Mouse (Mus musculus) kidney, embryonic 15.5 days (tissue): ENCODE measurements at regions not wholly inside any gene's neighbourhood (a gene's known extent, or its start where the extent isn't known, plus 50 kb on each side); places are given as distances from the start of the nearest gene placed in this dataset.
A peak's percentile ranks its signal among the peaks of the same experiment; 100 is the strongest.

ENCODE experiments used
- ATAC-seq: fragments of 200-750 bp; cut with Nextera tagmentation; replicated peaks from 2 replicates; pipeline ENCODE4 v1.8.0; 2017; ENCODE audit warnings: moderate TSS enrichment; ENCODE audit not compliant: low FRiP score
- H3K27ac ChIP-seq: fragments of 300-500 bp; sonication (generic); 2 replicates; pipeline ENCODE4 v1.5.1; 2015; ENCODE audit warnings: mild to moderate bottlenecking, inconsistent platforms
- H3K27me3 ChIP-seq: fragments of 300-500 bp; sonication (generic); 2 replicates; pipeline ENCODE4 v1.6.1; 2015; ENCODE audit warnings: inconsistent platforms
- H3K36me3 ChIP-seq: fragments of 300-500 bp; sonication (generic); 2 replicates; pipeline ENCODE4 v1.6.1; 2015; ENCODE audit warnings: inconsistent platforms
- H3K4me1 ChIP-seq: fragments of 300-500 bp; sonication (generic); 2 replicates; pipeline ENCODE4 v1.6.1; 2015; ENCODE audit warnings: inconsistent platforms
- H3K4me2 ChIP-seq: fragments of 300-500 bp; sonication (generic); 2 replicates; pipeline ENCODE4 v1.6.1; 2015; ENCODE audit warnings: moderate library complexity, mild to moderate bottlenecking, inconsistent platforms
- H3K4me3 ChIP-seq: fragments of 300-500 bp; sonication (generic); replicated peaks from 2 replicates; pipeline ENCODE4 v1.5.1; 2015; ENCODE audit warnings: mild to moderate bottlenecking, inconsistent platforms
- H3K9ac ChIP-seq: fragments of 300-500 bp; sonication (generic); 2 replicates; pipeline ENCODE4 v1.6.1; 2015; ENCODE audit warnings: mild to moderate bottlenecking, inconsistent platforms
- H3K9me3 ChIP-seq: fragments of 300-500 bp; sonication (generic); replicated peaks from 2 replicates; pipeline ENCODE4 v1.6.1; 2016; ENCODE audit warnings: inconsistent platforms
- whole genome bisulfite sequencing: fragments of 180-500 bp; shearing (Covaris S2); methylation state at CpG from one replicate; pipeline ENCODE4 v1.1.7; 2015; ENCODE audit warnings: mixed read lengths; 5-methylcytosine and 5-hydroxymethylcytosine counted together

DNA sequence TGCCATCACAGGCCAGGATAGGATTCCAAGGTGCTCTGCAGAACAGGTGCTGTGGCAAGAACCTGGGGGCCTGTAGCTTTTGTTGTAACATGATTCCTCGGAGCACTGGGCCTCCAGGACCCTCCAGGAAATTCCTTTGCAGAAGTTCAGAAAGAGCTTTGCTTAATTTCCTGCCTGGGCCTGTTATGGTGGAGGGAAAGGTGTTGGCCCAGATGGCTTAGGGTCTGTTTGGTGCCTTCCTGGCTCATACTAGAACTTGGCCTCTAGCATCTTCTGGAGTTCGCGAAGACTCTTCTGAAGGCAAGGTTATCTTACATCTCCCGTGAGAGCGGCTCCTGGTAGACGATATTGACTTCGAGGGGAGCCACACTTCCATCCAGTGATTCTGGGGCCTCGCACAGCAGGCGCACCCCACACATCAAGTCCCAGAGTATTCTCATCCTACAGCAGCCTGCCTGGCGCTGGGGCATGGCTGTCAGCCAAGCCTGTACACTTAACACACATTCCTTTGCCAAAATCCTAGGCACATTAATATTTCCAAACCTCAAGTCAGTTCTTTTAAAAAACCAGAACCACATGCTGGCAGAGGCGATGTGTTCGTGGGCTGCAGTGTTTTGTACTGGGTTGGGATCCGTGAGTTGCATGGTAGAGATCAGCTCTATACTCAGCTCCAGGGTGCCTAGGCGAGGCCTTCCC lies 54.5 kb upstream of the Cxcl14 start:
- Histone ChIP-seq H3K36me3 (no peaks in the 10 kb centered on the region), H3K9me3 (no peaks in the 10 kb centered on the region), H3K27ac (peak overlapping the region; percentile 1; the same call in 1 of the 2 replicates), H3K4me2 (no peak overlapping the region), H3K4me3 (no peak overlapping the region), H3K4me1 (peaks cover 18% of the 10 kb centered on the region; the same call in 1 of the 2 replicates), H3K27me3 (no peaks in the 10 kb centered on the region), H3K9ac (no peak overlapping the region)
- 69% methylated on average over 14 of the region's 14 CpGs for WGBS
- ATAC-seq, result no peak

DNA sequence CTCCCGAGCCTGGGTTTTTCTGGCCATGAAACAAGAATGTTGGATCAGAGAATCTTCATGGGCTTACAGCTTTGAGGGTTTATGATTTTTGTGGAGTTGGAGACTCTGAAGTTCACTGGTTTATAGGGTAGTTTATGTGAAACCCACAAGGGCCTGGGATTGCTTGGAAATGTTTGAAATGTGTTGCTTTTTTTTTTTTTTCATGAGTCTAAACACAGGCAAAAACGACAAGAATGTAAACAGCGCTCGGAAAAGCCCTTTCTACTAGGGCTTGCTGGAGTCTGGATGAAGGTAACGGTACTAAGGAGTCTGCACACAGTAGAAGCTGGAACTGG lies 55.0 kb upstream of the Cxcl14 start:
- peak overlapping the region; percentile 1; the same call in 1 of the 2 replicates for H3K27ac ChIP-seq
- 76% methylated on average over 5 of the region's 5 CpGs for WGBS

DNA sequence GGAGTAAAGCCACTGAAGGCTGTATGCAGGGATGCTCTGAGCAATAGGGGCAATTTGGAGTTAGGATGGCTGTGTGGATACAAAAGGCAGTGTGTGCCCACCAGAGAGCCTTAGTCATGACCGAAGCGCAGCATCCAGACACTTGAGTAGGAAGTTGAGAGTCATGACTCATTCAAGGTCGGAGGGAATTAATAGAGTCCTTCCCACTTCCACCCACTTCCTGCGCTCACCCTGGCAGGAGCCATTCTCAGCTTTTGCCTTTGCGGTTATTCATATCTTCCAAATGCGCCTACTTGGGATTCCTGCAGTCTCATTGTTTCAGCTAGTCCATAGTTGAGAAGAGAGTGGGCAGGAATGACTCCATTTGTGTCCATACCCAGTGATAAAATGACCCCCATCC lies 56.1 kb upstream of the Cxcl14 start:
- 89% methylated on average over 6 of the region's 6 CpGs for WGBS
- no peaks in the 10 kb centered on the region for H3K9me3 ChIP-seq
- no peak overlapping the region for H3K4me3 ChIP-seq
- H3K4me1 ChIP-seq, result peaks cover 9% of the 10 kb centered on the region; the same call in 1 of the 2 replicates
- H3K4me2 ChIP-seq, result no peak overlapping the region
- no peak for ATAC-seq
- no peak overlapping the region for H3K27ac ChIP-seq
- H3K36me3 ChIP-seq, result no peaks in the 10 kb centered on the region
- H3K9ac ChIP-seq, result no peak overlapping the region
- no peaks in the 10 kb centered on the region for H3K27me3 ChIP-seq

More for the DNA sequence above, 55.0 kb upstream of the Cxcl14 start:
- Histone ChIP-seq H3K4me1 (peaks cover 18% of the 10 kb centered on the region; the same call in 1 of the 2 replicates), H3K9me3 (no peaks in the 10 kb centered on the region), H3K4me2 (no peak overlapping the region), H3K27me3 (no peaks in the 10 kb centered on the region), H3K36me3 (no peaks in the 10 kb centered on the region), H3K9ac (no peak overlapping the region), H3K4me3 (no peak overlapping the region)
- no peak for ATAC-seq

DNA sequence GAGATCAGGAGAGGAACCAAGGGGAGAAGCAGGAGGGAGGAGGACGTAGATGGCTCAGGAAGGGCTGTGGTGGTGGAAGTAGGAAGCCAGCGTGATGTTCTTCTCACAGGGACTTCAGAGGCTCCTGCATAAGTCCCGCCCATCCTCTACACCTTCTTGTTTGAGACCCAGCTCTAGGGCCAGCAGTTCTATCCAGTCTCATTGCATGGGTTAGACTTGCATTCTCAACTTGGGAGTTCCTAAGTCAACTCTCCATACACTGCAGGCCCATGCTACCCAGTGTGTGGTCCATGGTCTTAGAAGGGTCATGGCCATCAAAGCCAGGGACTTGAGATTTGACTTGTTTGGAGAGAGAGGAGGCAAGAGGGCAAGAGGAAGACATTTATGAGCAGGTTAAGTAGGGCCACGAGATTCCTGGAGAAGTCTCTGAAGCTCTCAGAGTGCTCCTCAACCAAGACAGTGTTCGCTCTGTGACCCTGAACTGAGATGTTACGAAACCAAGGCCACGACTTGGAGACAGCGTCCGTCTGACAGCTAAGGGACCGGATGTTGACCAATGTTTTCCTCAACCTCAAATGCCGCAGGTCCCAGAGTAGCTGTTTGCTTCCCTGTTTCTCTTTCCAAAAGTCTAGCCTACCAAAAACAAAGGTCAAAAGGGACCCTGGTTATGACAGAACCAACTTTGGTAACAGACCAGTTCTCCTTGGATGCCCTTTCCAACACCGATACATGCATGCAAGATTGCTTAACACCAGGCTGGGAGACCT lies 56.7 kb upstream of the Cxcl14 start:
- H3K4me1 ChIP-seq, result peaks cover 9% of the 10 kb centered on the region; the same call in 1 of the 2 replicates
- no peaks in the 10 kb centered on the region for H3K9me3 ChIP-seq
- ATAC-seq, result no peak
- H3K27me3 ChIP-seq, result 0 out of 2 replicates have a peak, but pooled peaks cover 3% of the 10 kb centered on the region
- H3K4me3 ChIP-seq, result no peak overlapping the region
- no peaks in the 10 kb centered on the region for H3K36me3 ChIP-seq
- no peak overlapping the region for H3K4me2 ChIP-seq
- 84% methylated on average over 12 of the region's 12 CpGs for WGBS
- no peak overlapping the region for H3K9ac ChIP-seq
- no peak overlapping the region for H3K27ac ChIP-seq

DNA sequence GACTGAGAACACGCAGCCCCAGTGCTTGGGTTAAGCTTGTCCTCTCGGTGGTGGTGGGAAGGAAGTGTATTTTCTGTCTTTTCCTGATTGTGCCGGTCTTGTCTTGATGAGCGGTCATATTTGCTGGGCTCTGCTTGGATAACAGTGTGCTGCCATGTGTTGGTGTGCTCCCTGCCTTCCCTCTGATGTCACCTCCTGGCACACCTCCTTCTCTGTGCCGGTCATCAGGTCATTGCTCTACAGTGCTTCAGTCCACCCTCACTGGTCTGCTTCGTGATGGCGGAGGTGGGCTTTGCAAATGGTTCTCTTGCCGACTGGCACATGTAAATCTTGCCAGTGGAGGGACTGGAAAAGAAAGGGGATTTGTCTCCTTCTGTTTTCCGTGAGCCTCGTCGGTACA lies 57.6 kb upstream of the Cxcl14 start:
- no peak for ATAC-seq
- 91% methylated on average over 11 of the region's 11 CpGs for WGBS
- H3K4me3 ChIP-seq, result no peak overlapping the region
- H3K9ac ChIP-seq, result no peak overlapping the region
- H3K27me3 ChIP-seq, result 0 out of 2 replicates have a peak, but pooled peaks cover 3% of the 10 kb centered on the region
- no peak overlapping the region for H3K4me2 ChIP-seq
- no peaks in the 10 kb centered on the region for H3K9me3 ChIP-seq
- H3K4me1 ChIP-seq, result peaks cover 9% of the 10 kb centered on the region; the same call in 1 of the 2 replicates
- no peaks in the 10 kb centered on the region for H3K36me3 ChIP-seq
- no peak overlapping the region for H3K27ac ChIP-seq

DNA sequence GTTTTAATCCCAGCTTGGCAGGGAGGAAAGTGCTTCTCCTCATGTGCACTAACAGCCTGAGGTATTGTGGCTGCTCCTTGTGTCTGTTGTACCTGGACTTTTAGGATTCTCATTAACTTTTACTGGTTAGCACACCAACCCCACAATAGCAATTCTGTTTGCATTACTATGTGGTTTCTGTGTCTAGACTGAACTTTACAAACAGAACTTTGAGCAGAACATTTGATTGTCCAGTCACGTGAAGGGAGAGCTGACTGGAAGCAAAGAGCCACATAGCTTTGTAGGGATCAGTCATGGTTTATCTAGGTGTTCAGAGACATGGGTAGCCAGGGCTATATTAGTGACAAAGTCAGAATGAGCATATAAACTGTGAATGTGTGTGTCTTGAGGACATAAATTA lies 58.3 kb upstream of the Cxcl14 start:
- H3K27ac ChIP-seq, result no peak overlapping the region
- H3K9ac ChIP-seq, result no peak overlapping the region
- H3K4me3 ChIP-seq, result no peak overlapping the region
- H3K4me2 ChIP-seq, result no peak overlapping the region
- H3K27me3 ChIP-seq, result 0 out of 2 replicates have a peak, but pooled peaks cover 3% of the 10 kb centered on the region
- H3K4me1 ChIP-seq, result peaks cover 9% of the 10 kb centered on the region; the same call in 1 of the 2 replicates
- no peak for ATAC-seq
- WGBS, result 91% methylated on average over 1 of the region's 1 CpGs
- H3K36me3 ChIP-seq, result no peaks in the 10 kb centered on the region
- no peaks in the 10 kb centered on the region for H3K9me3 ChIP-seq

DNA sequence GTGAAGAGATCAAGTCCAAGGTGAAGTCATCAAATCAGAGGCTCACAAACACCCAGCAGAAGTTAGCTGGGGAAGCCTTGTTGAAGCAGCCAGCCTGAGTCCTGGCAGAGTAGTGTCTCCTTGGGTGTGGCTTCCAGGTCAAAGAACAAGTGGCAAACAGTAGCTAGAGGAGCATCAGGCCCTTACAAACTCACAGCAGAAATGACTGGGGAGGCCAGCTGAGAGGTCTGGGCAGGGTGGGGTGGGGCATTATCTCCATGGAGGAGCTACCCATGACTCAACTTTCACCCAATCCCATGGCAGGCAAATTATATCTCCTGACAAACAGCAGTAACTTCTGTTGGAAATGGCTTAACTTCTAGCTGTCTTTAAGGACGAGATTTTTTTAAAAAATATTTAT lies 60.6 kb upstream of the Cxcl14 start:
- Histone ChIP-seq H3K27ac (no peak overlapping the region), H3K4me3 (no peak overlapping the region), H3K4me2 (no peak overlapping the region), H3K27me3 (0 out of 2 replicates have a peak, but pooled peaks cover 3% of the 10 kb centered on the region), H3K4me1 (no peaks in the 10 kb centered on the region), H3K9ac (no peak overlapping the region), H3K9me3 (no peaks in the 10 kb centered on the region), H3K36me3 (no peaks in the 10 kb centered on the region)
- WGBS, result 58% methylated on average over 1 of the region's 1 CpGs
- no peak for ATAC-seq

DNA sequence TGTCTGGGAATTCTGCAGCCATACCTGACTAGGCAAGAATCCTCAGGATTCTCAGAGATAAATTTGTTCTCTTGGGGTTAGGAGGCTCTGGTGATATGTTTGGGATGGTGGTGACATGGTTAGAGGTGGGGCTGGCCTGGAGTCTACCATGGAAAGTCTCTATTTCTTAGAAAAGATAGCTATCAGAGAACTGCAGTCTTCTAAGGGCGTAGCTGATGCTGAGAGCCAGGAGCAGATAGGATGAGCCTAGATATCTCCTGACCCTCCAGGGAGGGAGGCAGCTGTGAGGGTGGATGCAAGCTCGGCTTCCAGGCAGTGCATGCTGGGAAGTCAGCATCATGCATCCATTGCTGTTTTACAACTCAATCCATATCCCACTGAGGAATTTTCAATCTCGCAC lies 61.6 kb upstream of the Cxcl14 start:
- H3K9me3 ChIP-seq, result no peaks in the 10 kb centered on the region
- H3K4me3 ChIP-seq, result no peak overlapping the region
- H3K4me1 ChIP-seq, result no peaks in the 10 kb centered on the region
- no peak overlapping the region for H3K27ac ChIP-seq
- 0 out of 2 replicates have a peak, but pooled peaks cover 3% of the 10 kb centered on the region for H3K27me3 ChIP-seq
- H3K9ac ChIP-seq, result no peak overlapping the region
- WGBS, result 88% methylated on average over 3 of the region's 3 CpGs
- H3K36me3 ChIP-seq, result no peaks in the 10 kb centered on the region
- no peak overlapping the region for H3K4me2 ChIP-seq
- no peak for ATAC-seq

DNA sequence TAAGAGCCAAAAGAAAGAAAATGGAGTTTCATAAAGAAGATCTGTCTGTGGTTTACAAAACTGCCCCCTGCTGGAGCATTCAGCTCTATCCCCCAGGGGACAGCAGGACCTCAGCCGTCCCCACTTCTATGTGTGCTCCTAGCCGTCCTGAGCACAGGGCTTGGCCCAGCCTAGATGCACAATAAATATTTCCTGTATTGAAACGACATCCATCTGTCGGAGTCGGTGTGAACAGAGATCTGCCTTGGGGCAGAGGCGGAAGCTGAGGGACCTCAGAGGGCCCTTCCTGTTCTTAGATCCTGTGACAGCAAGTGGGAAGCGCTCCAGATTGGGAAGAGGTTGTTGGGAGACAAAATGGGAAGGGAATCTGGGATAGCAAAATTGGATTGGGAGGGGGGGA lies 62.5 kb upstream of the Cxcl14 start:
- Histone ChIP-seq H3K9ac (no peak overlapping the region), H3K27ac (no peak overlapping the region), H3K9me3 (no peaks in the 10 kb centered on the region), H3K4me3 (no peak overlapping the region), H3K27me3 (0 out of 2 replicates have a peak, but pooled peaks cover 3% of the 10 kb centered on the region), H3K36me3 (no peaks in the 10 kb centered on the region), H3K4me2 (no peak overlapping the region), H3K4me1 (no peaks in the 10 kb centered on the region)
- WGBS, result 42% methylated on average over 7 of the region's 7 CpGs
- no peak for ATAC-seq

DNA sequence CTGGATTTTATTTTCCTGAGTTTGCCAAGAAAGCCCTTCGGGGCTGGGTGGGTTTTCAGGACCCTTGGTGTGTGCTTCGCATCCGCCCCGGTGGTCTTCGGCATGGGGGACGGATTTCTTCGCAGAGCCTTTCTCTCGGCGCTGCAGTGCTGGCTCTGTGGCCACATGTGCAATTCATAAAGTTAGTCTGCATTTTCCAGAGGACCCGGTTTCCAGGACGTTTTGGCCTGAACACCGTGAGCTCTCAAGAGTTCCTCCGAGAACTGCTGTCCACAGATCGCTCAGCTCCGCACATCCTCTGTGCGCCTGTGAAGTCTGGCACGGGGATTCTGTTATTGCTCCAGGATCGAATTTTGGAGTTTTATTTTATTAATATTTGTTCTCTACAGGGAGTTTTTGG lies 63.2 kb upstream of the Cxcl14 start:
- H3K9ac ChIP-seq, result no peak overlapping the region
- no peaks in the 10 kb centered on the region for H3K4me1 ChIP-seq
- no peak for ATAC-seq
- no peak overlapping the region for H3K27ac ChIP-seq
- H3K36me3 ChIP-seq, result no peaks in the 10 kb centered on the region
- 0 out of 2 replicates have a peak, but pooled peaks cover 3% of the 10 kb centered on the region for H3K27me3 ChIP-seq
- no peak overlapping the region for H3K4me3 ChIP-seq
- WGBS, result 89% methylated on average over 18 of the region's 18 CpGs
- no peaks in the 10 kb centered on the region for H3K9me3 ChIP-seq
- no peak overlapping the region for H3K4me2 ChIP-seq

DNA sequence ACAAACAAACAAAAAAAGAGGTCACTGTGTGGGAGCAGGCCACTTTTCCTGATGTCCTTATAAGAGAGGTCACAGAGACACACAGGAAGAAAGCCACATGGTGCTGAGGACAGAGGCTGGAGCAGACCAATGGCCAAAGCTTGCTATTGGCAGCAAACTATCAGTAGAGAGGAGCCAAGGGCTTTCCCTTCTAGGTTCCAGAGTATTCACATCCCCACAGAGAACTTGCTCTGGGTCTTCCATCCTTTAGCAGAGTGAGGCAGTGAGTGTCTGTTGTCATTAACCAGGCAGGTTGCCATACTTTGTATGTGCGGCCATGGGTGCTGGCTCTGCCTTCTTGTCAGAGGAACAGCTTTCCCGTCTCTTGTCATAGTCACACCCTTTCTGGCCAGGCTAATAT lies 64.5 kb upstream of the Cxcl14 start:
- no peaks in the 10 kb centered on the region for H3K4me1 ChIP-seq
- no peaks in the 10 kb centered on the region for H3K36me3 ChIP-seq
- H3K27ac ChIP-seq, result no peak overlapping the region
- H3K4me2 ChIP-seq, result no peak overlapping the region
- WGBS, result 87% methylated on average over 2 of the region's 2 CpGs
- H3K27me3 ChIP-seq, result 0 out of 2 replicates have a peak, but pooled peaks cover 3% of the 10 kb centered on the region
- no peak for ATAC-seq
- no peak overlapping the region for H3K4me3 ChIP-seq
- no peak overlapping the region for H3K9ac ChIP-seq
- H3K9me3 ChIP-seq, result no peaks in the 10 kb centered on the region

DNA sequence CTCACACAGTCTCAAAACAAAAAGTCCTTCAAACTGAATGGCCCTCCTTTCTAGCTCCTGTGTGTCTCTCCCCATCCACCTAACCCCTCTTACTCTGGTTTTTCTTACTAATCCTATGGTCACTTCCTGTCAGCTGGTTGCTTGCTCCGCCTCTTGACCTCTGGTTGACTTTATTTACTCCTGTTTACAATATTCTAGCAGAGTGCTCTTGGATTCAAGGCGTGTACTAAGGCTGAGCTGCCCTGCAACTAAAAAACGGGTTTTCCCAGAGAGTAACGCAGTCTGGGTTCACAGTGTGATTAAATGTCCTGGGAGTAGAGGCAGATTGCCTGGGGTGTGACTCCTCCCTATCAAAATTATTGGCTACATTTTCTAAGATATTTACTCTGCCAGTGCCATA lies 64.2 kb upstream of the Gm3045 start:
- WGBS, result 74% methylated on average over 4 of the region's 4 CpGs
- Histone ChIP-seq H3K9ac (no peak overlapping the region), H3K4me2 (no peak overlapping the region)

More for the DNA sequence above, 64.2 kb upstream of the Gm3045 start:
- Histone ChIP-seq H3K27ac (no peak overlapping the region), H3K4me1 (no peaks in the 10 kb centered on the region), H3K4me3 (no peak overlapping the region), H3K36me3 (no peaks in the 10 kb centered on the region), H3K9me3 (no peaks in the 10 kb centered on the region), H3K27me3 (0 out of 2 replicates have a peak, but pooled peaks cover 3% of the 10 kb centered on the region)
- no peak for ATAC-seq
